Mouse (Mus musculus): ENCODE measurements around the gene Ctsa. TPM values are rescaled to one million over a fixed set of nuclear protein-coding genes. Genes with fewer than 3 reads are reported as not detected.
A peak's percentile ranks its signal among the peaks of the same experiment; 100 is the strongest.

Gene Ctsa
- polyA plus RNA-seq, 1 experiment: 504 TPM

DNA sequence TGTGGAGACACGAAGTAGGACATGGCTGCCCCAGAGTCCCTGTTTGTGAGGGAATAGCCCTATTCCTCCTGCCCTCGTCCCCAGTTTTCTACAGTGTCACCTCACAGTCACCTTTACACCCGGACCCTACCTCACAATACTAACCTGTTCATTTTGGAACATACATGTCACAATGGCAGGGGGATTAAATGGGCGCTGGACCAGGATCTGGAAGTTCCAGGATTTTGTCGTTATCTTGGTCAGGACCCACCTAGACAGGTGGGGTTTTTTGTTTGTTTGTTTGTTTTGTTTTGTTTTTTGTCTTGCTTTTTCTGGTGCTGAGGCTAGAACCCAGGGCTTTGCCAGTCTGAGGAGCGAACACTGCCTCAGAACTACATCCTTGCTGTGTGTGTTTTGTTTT, 4.2 kb upstream of the Ctsa start, which contains the start of gene Spata25:
TSS of gene Spata25 (minus strand) at position 101 of the 400 bp plus-strand sequence.
- TF ChIP-seq POLR2A (IDR thresholded peaks at IDR 0.05; ENCODE audit: low read depth, low read length): no peak
- no peak for TF ChIP-seq CTCF (conservative IDR thresholded peaks at IDR 0.05; ENCODE audit: insufficient read depth, insufficient read length, low read depth, low read length)
- no peak for DNase-seq

DNA sequence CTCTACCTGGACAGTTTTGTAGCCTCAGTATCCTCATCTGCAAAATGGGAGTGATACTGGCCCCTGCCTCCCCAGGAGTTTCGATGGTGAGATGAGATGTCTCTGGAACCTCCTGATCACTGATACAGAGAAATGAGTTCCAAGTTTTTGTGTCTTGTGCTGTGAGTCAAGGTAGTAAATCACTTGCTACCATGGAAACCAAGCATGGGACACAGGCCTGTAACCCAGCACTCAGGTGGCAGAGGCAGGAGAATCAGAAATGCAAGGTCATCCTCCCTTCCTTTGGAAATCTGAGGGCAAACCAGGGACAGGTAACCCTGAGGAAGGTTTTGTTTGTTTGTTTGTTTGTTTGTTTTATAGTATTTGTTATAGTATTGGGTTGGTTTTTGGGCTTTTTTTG, 3.6 kb upstream of the Ctsa start:
- TF ChIP-seq CTCF (conservative IDR thresholded peaks at IDR 0.05; ENCODE audit: insufficient read depth, insufficient read length, low read depth, low read length): no peak
- no peak for TF ChIP-seq POLR2A (IDR thresholded peaks at IDR 0.05; ENCODE audit: low read depth, low read length)
- H3K36me3 ChIP-seq (ENCODE audit: control insufficient read depth, insufficient read depth, low read length): peaks cover 3% of the 10 kb centered on the region; the same call in 1 of the 2 replicates
- H3K27ac ChIP-seq (ENCODE audit: insufficient read depth, low read depth, low read length): no peak overlapping the region
- no peaks in the 10 kb centered on the region for H3K4me1 ChIP-seq (ENCODE audit: control insufficient read depth, insufficient read depth, low read length)
- DNase-seq: no peak
- H3K27me3 ChIP-seq (replicated peaks; ENCODE audit: control insufficient read depth, insufficient read depth, low read length): no peaks in the 10 kb centered on the region
- H3K4me3 ChIP-seq (ENCODE audit: insufficient read depth, low read depth, low read length): no peak overlapping the region
- WGBS: 98% methylated on average over 1 of the region's 1 CpGs

More for the DNA sequence above, 4.2 kb upstream of the Ctsa start, which contains the start of gene Spata25:
- peaks cover 3% of the 10 kb centered on the region; the same call in 1 of the 2 replicates for H3K36me3 ChIP-seq (ENCODE audit: control insufficient read depth, insufficient read depth, low read length)
- no peaks in the 10 kb centered on the region for H3K27me3 ChIP-seq (replicated peaks; ENCODE audit: control insufficient read depth, insufficient read depth, low read length)
- no peaks in the 10 kb centered on the region; the same call in 1 of the 2 replicates for H3K4me1 ChIP-seq (ENCODE audit: control insufficient read depth, insufficient read depth, low read length)
- no peak within 1 kb of the TSS for H3K27ac ChIP-seq (ENCODE audit: insufficient read depth, low read depth, low read length)
- WGBS: 92% methylated on average over 6 of the region's 6 CpGs
- H3K4me3 ChIP-seq (ENCODE audit: insufficient read depth, low read depth, low read length): no peak within 1 kb of the TSS

GRCm38 (mm10) chr2:164831029-164831428, 1.6 kb upstream of the Ctsa start:
- TF ChIP-seq POLR2A (IDR thresholded peaks at IDR 0.05; ENCODE audit: low read depth, low read length) (no peak), CTCF (conservative IDR thresholded peaks at IDR 0.05; ENCODE audit: insufficient read depth, insufficient read length, low read depth, low read length) (no peak)
- peak; percentile 33 for DNase-seq
- Histone ChIP-seq H3K27ac (ENCODE audit: insufficient read depth, low read depth, low read length) (no peak overlapping the region), H3K4me1 (ENCODE audit: control insufficient read depth, insufficient read depth, low read length) (0 out of 2 replicates have a peak, but pooled peaks cover 3% of the 10 kb centered on the region), H3K4me3 (ENCODE audit: insufficient read depth, low read depth, low read length) (no peak overlapping the region), H3K27me3 (replicated peaks; ENCODE audit: control insufficient read depth, insufficient read depth, low read length) (no peaks in the 10 kb centered on the region), H3K36me3 (ENCODE audit: control insufficient read depth, insufficient read depth, low read length) (no peaks in the 10 kb centered on the region)
- 47% methylated on average over 10 of the region's 10 CpGs for WGBS

- Histone ChIP-seq H3K27ac (ENCODE audit: insufficient read depth, low read depth, low read length) (no peak overlapping the region), H3K27me3 (replicated peaks; ENCODE audit: control insufficient read depth, insufficient read depth, low read length) (no peaks in the 10 kb centered on the region), H3K36me3 (ENCODE audit: control insufficient read depth, insufficient read depth, low read length) (no peaks in the 10 kb centered on the region), H3K4me3 (ENCODE audit: insufficient read depth, low read depth, low read length) (peak overlapping the region; percentile 71; the same call in 1 of the 2 replicates), H3K4me1 (ENCODE audit: control insufficient read depth, insufficient read depth, low read length) (0 out of 2 replicates have a peak, but pooled peaks cover 3% of the 10 kb centered on the region)
- 61% methylated on average over 16 of the region's 16 CpGs for WGBS
- TF ChIP-seq POLR2A (IDR thresholded peaks at IDR 0.05; ENCODE audit: low read depth, low read length): no peak
- TF ChIP-seq CTCF (conservative IDR thresholded peaks at IDR 0.05; ENCODE audit: insufficient read depth, insufficient read length, low read depth, low read length): no peak
- no peak for DNase-seq
Observed at GRCm38 (mm10) chr2:164832032-164832747, 483 bp upstream of the Ctsa start.

- H3K27me3 ChIP-seq (replicated peaks; ENCODE audit: control insufficient read depth, insufficient read depth, low read length): no peaks in the 10 kb centered on the region
- 0 out of 2 replicates have a peak, but pooled peaks cover under 1% of the 10 kb centered on the region for H3K36me3 ChIP-seq (ENCODE audit: control insufficient read depth, insufficient read depth, low read length)
- 0 out of 2 replicates have a peak, but pooled peaks cover 3% of the 10 kb centered on the region for H3K4me1 ChIP-seq (ENCODE audit: control insufficient read depth, insufficient read depth, low read length)
- peak within 1 kb of the TSS; percentile 76 for H3K27ac ChIP-seq (ENCODE audit: insufficient read depth, low read depth, low read length)
- WGBS: under 1% methylated on average over 31 of the region's 31 CpGs
- TF ChIP-seq POLR2A (IDR thresholded peaks at IDR 0.05; ENCODE audit: low read depth, low read length) (no peak), CTCF (conservative IDR thresholded peaks at IDR 0.05; ENCODE audit: insufficient read depth, insufficient read length, low read depth, low read length) (no peak)
- DNase-seq: peak; percentile 97
- H3K4me3 ChIP-seq (ENCODE audit: insufficient read depth, low read depth, low read length): peak within 1 kb of the TSS; percentile 71
Observed at GRCm38 (mm10) chr2:164833314-164833959, 764 bp downstream of the Ctsa start, which contains the start of gene Neurl2. Gene Neurl2 (minus strand): TSS chr2:164833456.

DNA sequence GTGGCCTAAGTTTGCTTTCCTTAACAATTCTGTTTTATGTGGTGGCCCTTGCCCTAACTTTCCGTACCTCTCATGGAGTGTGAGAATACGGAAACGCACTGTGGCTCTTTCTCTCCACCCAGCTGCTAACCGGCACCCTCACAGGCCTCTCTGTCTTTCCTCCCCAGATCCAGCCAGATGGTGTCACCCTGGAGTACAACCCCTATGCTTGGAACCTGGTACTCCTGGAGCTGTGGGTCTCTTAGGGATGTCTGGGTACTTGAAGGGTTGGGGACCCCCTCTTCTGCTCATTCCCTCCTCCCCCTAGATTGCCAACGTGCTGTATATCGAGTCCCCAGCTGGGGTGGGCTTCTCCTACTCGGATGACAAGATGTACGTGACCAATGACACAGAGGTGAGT, 1.9 kb downstream of the Ctsa start:
- peak overlapping the region; percentile 40; the same call in 1 of the 2 replicates for H3K27ac ChIP-seq (ENCODE audit: insufficient read depth, low read depth, low read length)
- peak; percentile 54 for DNase-seq
- WGBS: 25% methylated on average over 8 of the region's 8 CpGs
- TF ChIP-seq CTCF (conservative IDR thresholded peaks at IDR 0.05; ENCODE audit: insufficient read depth, insufficient read length, low read depth, low read length) (0 out of 2 replicates have a peak, but pooled peaks have one; percentile 13), POLR2A (IDR thresholded peaks at IDR 0.05; ENCODE audit: low read depth, low read length) (no peak)
- H3K4me3 ChIP-seq (ENCODE audit: insufficient read depth, low read depth, low read length): peak overlapping the region; percentile 71
- H3K4me1 ChIP-seq (ENCODE audit: control insufficient read depth, insufficient read depth, low read length): 0 out of 2 replicates have a peak, but pooled peaks cover 3% of the 10 kb centered on the region
- H3K36me3 ChIP-seq (ENCODE audit: control insufficient read depth, insufficient read depth, low read length): peaks cover 2% of the 10 kb centered on the region; the same call in 1 of the 2 replicates
- no peaks in the 10 kb centered on the region for H3K27me3 ChIP-seq (replicated peaks; ENCODE audit: control insufficient read depth, insufficient read depth, low read length)
